Mouse (Mus musculus): ENCODE data around the gene Klf16.

DNA sequence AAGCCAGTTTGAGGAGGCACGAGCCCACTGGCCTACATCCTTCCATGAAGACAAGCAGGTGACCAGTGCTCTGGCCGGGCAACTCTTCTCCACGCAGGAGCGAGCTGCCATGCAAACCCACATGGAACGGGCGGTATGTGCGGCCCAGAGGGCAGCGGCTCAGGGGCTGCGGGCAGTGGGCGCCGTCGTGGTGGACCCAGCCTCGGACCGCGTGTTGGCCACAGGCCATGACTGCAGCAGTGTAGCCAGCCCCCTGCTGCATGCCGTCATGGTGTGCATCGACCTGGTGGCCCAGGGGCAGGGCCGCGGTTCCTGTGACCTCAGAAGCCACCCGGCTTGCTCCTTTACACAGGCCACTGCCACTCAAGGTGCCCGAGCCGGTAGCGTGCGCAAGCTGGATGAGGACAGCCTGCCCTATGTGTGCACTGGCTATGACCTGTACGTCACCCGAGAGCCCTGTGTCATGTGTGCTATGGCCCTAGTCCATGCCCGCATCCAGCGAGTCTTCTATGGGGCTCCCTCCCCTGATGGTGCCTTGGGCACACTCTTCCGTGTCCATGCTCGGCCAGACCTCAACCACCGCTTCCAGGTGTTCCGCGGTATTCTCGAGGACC, 29.7 kb upstream of the Klf16 start:
- TF ChIP-seq CHD2 (IDR thresholded peaks at IDR 0.05; ENCODE audit: low read depth, low read length) (no peak), ZC3H11A (IDR thresholded peaks at IDR 0.05; ENCODE audit: borderline replicate concordance, low read depth, low read length) (no peak), MAFK (IDR thresholded peaks at IDR 0.05; ENCODE audit: insufficient read depth, low read depth, low read length) (no peak), ZNF384 (IDR thresholded peaks at IDR 0.05; ENCODE audit: low read depth, low read length) (no peak)
